Mouse (Mus musculus) neutrophil, adult 5-6 weeks (primary cell): Measurements from ENCODE around the gene Zcchc13. TPM values are rescaled to one million over a fixed set of nuclear protein-coding genes. Genes with fewer than 3 reads are reported as not detected.
"Not testable (repeated sequence)": the region's sequence is repeated elsewhere in the genome, so short reads cannot be mapped to it uniquely, and the experiment has no call there.

Source experiments
- ATAC-seq: fragments of 151-379, 151-347 bp; 2 replicates; pipeline ENCODE4 v1.8.0; 2017; ENCODE audit warnings: mild to moderate bottlenecking, moderate TSS enrichment; ENCODE audit not compliant: insufficient number of reproducible peaks, poor library complexity, low FRiP score, severe bottlenecking; ENCODE audit errors: extremely low read depth
- total RNA-seq: library from RNA; stranded (forward); fragments of 200-1000 nt; gene quantifications from 2 replicates; pipeline ENCODE4 v1.2.3, GENCODE M21; 2017

Zcchc13 gene
- total RNA-seq, 1 experiment from 2014 or later: not detected

DNA sequence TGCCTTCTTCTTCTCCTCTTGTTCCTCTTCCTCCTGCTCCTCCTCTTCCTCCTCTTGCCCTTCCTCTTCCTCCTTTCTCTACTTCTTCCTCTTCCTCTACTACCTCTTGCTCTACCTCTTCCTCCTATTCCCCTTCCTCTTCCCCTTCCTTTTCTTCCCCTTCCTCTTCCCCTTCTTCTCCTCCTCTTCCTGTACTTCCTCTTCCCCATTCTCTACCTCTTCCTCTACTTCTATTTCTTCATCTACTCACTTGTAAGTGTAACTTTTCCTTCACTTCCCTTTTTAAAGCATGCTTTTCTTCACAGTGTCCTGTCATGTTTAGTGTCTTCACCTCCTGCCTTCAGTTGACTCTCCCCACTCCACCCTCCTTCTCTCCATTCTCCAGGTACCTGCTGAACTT is 3.5 kb downstream of the Zcchc13 start:
- ATAC-seq: no peak

DNA sequence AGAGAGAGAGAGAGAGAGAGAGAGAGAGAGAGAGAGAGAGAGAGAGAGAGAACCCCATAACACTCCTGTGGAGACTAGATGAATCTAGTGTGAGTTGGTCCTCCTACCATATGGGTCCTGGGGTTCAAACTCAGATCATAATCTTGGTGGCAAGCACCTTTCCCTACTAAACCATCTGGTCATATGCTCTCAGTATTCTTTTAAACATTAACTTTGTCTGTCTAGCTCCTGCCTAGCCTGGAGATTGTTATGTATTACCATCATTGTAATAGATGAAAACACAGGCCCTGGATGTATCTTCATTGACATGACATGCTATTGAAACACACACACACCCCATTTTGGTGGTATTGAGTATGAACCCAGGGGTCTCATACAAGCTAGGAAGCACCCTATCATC is 5.6 kb downstream of the Zcchc13 start:
- no peak for ATAC-seq

DNA sequence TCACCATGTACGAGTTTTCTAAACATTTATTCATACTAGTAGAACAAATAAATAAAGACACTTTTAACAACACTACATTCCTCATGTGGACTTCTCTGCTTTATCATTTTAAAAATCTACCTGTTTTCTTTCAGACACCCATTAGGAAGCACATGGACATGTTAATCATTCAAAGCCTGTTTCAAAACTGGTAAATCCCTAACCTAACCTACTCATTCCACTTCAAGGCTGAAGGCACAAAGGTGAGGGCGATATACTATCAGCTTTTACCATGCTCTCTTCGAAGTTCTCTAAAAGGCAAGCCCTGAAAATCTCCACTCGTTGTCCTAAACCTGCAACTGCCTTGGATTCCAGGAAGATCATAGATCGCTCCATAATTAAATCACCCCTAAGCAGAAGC is 8.2 kb downstream of the Zcchc13 start:
- no peak for ATAC-seq

DNA sequence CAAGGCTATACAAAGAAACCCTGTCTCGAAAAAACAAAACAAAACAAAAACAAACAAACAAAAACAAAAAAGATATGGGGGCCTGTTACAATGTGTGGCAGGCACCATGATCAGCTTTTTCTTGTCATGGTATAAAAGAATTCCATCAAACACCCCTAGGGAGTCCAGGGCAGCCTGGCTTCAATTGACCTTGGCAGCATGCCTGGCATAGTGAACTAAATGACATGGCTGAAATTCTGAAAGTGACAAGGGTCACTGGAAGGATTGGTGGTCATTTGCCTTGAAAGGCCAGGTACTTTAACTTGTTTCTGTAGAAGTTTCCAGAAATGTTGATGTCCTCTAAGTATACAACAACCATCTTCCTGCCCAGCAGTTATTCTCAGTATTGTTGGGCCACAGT is 13.9 kb downstream of the Zcchc13 start:
- ATAC-seq: no peak

DNA sequence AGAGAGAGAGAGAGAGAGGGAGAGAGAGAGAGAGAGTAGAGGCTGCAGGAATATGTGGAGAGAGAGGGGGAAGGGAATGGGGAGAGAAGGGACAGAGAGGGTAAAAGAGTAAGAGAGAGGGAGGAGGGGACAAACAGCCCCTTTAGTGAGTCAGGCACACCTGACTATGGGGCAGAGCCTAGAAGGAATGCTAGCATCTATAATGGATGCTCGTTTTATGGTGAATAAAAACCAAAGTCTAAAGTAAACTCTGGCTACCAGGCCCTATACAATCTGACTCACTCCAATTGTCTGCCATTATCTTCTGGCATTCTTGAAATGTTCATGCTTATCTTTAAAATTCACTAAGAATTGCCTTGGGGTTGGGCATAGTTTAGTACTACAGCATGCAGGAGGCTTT is 21.7 kb downstream of the Zcchc13 start:
- no peak for ATAC-seq

DNA sequence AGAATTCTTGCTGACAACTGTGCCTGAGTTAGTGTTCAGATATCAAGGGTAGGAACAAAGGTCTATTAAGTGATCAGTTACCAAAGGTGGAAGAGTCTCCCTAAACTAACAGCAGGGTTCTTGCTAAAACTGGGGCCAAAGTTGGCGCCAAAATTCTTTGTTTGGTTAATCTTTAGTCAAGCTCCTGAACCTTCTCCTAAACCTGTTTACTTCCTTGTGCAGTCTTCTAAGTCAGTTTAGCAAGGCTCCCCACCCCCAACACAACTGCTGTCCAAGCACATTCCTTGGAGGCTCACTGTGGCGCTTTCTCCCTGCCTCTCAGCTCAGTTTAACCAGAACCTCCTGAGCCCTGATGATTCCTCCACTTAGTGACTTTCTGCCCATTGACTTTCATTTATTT is 22.6 kb downstream of the Zcchc13 start:
- no peak for ATAC-seq

DNA sequence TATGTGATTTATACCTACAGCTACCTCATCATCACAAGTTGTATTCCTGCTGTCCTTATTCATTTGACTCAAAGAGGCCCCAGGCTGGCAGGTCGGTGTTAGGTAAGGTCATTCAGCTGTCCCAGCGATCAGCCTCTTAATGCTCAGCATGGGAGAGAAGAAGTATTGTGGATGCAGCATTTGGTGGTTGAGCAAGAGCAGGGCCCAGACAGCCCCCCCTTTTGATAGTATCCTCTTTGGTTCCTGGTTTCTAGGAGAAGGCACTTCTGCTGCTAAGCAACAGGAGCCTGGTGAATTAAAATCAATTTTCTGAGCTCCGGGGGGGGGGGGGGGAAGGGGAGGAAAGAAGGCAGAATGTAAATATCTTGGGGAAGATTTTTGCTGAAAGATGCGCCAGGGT is 28.6 kb downstream of the Zcchc13 start:
- ATAC-seq: no peak

DNA sequence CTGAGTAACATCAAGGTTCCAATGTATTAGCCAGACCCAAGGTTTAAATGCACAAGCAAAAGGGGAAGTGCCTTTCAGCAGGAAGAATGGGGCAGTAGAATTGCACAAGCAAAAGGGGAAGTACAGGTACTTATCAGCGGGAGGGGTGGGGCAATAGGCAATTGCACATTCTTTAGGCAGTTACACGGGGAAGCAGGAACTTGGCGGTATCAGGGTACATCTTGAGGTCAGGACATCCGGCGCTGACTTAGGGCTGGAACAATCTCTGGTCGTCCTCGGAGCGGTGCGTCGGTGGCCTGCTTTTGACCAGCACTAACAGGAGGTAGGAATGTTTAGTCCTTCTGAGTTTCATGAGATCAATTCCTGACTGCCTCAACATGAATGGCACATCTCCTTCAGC is 34.1 kb downstream of the Zcchc13 start:
- not testable (repeated sequence) for ATAC-seq

DNA sequence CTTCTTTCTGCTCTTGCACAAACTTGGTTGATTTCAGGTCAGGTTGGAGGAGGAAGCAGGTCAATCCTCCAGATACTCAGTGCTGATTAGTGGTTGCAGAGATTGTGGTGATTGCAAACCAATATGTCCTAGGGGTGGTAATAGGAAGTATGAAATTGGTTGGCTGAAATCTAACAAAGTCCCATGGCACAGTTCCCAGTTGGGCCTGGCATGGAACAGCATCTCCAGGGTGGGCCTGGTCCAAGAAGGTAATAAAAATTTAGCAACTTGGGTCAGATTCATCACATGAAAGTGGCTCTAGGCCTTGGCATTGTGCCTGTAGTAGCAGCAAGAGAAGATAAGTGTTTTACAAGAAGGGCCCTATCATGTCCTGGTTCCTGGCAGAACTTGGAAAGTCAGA is 39.9 kb downstream of the Zcchc13 start:
- no peak for ATAC-seq

DNA sequence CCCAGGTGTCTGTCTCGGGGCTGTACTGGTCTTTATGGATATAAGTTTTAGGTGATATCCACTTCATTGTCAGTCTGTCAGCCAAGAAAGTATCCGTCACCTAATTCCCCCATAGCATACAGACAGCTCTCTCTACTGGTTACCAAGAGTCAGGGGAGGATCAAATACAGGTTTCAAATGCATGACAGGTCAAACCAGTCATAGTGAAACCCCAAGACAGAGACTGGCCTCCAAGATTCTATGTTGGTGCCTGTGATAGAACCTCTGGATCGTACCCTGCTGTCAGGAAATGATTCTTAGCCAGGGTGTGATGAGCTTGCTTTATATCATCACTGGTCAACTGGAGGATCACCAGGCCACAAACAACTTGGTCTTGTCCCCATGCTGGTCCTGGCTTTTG is 43.4 kb downstream of the Zcchc13 start:
- ATAC-seq: no peak

DNA sequence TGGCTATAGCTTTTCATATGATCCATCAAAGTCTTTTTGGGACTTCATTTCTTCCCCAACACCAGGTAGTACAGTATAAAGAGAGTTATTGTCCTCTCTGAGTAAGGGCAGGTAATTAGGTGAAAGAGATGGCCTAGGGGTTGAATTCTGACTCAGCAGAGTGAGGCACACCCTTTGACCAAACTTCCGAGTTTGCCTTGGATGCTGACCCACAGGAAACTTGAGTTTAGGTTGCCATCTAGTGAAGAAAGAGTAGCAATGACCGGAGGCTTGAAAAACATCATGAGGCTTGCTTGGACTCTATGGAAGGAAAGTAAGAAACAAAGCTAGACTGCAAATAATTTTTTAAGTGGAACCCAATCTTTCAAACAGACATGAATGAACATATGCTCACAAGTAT is 44.3 kb downstream of the Zcchc13 start:
- ATAC-seq: no peak

Other genes starting within 250 kb of the Zcchc13 start
- not detected in 2 replicates for gene Tsx, start 216.1 kb upstream of the Zcchc13 start, total RNA-seq
- not detected in 2 replicates for gene Gm26992, start 208.6 kb upstream of the Zcchc13 start, total RNA-seq
- gene Slc16a2, start 191.4 kb downstream of the Zcchc13 start, total RNA-seq: 0.12 TPM in 1 of 2 replicates, not detected in the other